20 mouse cellular contexts compared by ENCODE assay signal in the genomic region with DNA sequence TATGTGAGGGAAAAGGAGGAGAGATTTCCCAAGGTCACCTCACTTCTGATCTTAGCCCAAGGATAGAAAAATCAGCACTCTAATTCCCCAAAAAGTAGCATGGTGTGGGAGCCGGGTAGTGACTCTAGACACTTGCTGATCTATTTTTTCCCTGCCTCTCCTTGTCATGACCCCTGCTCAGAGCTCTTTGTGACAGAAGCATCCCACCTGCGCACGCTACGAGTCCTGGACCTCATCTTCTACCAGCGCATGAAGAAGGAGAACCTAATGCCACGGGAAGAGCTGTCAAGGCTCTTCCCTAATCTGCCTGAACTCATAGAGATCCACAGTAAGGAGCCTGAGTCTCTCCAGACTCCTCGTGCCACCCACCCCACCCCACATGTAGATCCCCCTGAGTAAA. TPM values are rescaled to one million over a fixed set of nuclear protein-coding genes. Genes with fewer than 3 reads are reported as not detected.
DNase-seq lines count a peak whose midpoint lies in the region.
"Had no signal": no experiment of that assay in that cellular context is flagged by ENCODE, and none has a peak within 500 bp of the region (broad histone marks: within the 10 kb centered on the region; RNA-seq: fewer than 3 reads in every experiment).

No protein-coding gene starts in this region.

- H3K27me3 ChIP-seq in heart, embryonic 10.5 days (ENCODE audit: insufficient read depth, poor library complexity, severe bottlenecking) = no peaks in the 10 kb centered on the region
- H3K27me3 ChIP-seq: embryonic facial prominence, embryonic 13.5 days; embryonic facial prominence, embryonic 15.5 days; forebrain, embryonic 12.5 days had no signal

- H3K27ac ChIP-seq in heart, embryonic 10.5 days = no peak overlapping the region
- H3K27ac ChIP-seq: embryonic facial prominence, embryonic 13.5 days; embryonic facial prominence, embryonic 15.5 days; forebrain, embryonic 10.5 days; forebrain, embryonic 12.5 days had no signal

- WGBS in heart, embryonic 10.5 days = 87% methylated on average over 7 of the region's 7 CpGs

- peak; percentile 70 for DNase-seq in heart, embryonic 10.5 days (ENCODE audit: low spot score)
- no peak for DNase-seq in heart, postnatal 10 days
- peak; percentile 17 for DNase-seq in testis, postnatal 10 days (ENCODE audit: low spot score)
- no peak for DNase-seq in testis, postnatal 14 days (ENCODE audit: low spot score)
- DNase-seq: adrenal gland, adult 2 months; adrenal gland, postnatal 10 days; adrenal gland, postnatal 25 days; cerebellum, adult 11 months; cerebellum, adult 18-20 months; cerebellum, adult 8-10 months; cerebellum, adult 9-11 months; cerebellum, postnatal 14 days; cerebellum, postnatal 36 days; embryo, embryonic 11 days had no signal

- H3K4me3 ChIP-seq in heart, embryonic 10.5 days = no peak overlapping the region
- H3K4me3 ChIP-seq: embryonic facial prominence, embryonic 13.5 days; embryonic facial prominence, embryonic 15.5 days; erythroblast, embryonic 14.5 days; forebrain, embryonic 10.5 days; forebrain, embryonic 12.5 days had no signal

- intact Hi-C loops in heart, postnatal 10 days (cut with DNase I) = no loop called here

- H3K4me1 ChIP-seq in heart, embryonic 10.5 days = no peaks in the 10 kb centered on the region
- H3K4me1 ChIP-seq: embryonic facial prominence, embryonic 13.5 days; embryonic facial prominence, embryonic 15.5 days; forebrain, embryonic 10.5 days; forebrain, embryonic 12.5 days had no signal

- no peaks in the 10 kb centered on the region for H3K9me3 ChIP-seq in heart, embryonic 10.5 days
- H3K9me3 ChIP-seq: embryonic facial prominence, embryonic 13.5 days; embryonic facial prominence, embryonic 15.5 days; forebrain, embryonic 10.5 days; forebrain, embryonic 12.5 days had no signal

- peaks cover 84% of the 10 kb centered on the region for H3K36me3 ChIP-seq in heart, embryonic 10.5 days

RNA-seq across cellular contexts. Expression of gene Lrrc71, which starts 22.2 kb away (rescaled TPM):
- polyA plus RNA-seq in heart, embryonic 10.5 days (2016; fragmentation: Nextera tagmentation; extraction: Ambion mirVana) = 0.30 and 0.63 TPM in 2 replicates
- under 1 TPM; 0.29 to 0.50 TPM for total RNA-seq in heart, postnatal 10 days (2021)
- polyA plus RNA-seq: embryonic facial prominence, embryonic 11.5 days; erythroblast, embryonic 14.5 days had no signal

Comparison
In these comparisons a context has a peak if more than half of its experiments do, and no peak if none do; other contexts are left out.
1. DNase-seq: peak in heart, embryonic 10.5 days (single experiment) and testis, postnatal 10 days (single experiment); none in heart, postnatal 10 days (0 of 2) and testis, postnatal 14 days (single experiment).